Mouse (Mus musculus) adrenal gland (tissue): ENCODE data around the gene Fam229a.

ENCODE experiments used
- intact Hi-C: fragments of 180-260 bp; cut with DNase I; formaldehyde crosslinking; loops from one replicate; pipeline ENCODE4 v1.15.1; 2025
- long read RNA-seq, 2 experiments: library from polyadenylated mRNA; unstranded; transcript quantifications; one replicate each; pipeline ENCODE4 v2.0.0; 2020; ENCODE audit warnings: borderline replicate concordance in 1 of 2; ENCODE audit not compliant: insufficient replicate concordance in 1 of 2

Fam229a gene
- long read RNA-seq, experiment 1: 0 reads
- long read RNA-seq, experiment 2: 0 reads

DNA sequence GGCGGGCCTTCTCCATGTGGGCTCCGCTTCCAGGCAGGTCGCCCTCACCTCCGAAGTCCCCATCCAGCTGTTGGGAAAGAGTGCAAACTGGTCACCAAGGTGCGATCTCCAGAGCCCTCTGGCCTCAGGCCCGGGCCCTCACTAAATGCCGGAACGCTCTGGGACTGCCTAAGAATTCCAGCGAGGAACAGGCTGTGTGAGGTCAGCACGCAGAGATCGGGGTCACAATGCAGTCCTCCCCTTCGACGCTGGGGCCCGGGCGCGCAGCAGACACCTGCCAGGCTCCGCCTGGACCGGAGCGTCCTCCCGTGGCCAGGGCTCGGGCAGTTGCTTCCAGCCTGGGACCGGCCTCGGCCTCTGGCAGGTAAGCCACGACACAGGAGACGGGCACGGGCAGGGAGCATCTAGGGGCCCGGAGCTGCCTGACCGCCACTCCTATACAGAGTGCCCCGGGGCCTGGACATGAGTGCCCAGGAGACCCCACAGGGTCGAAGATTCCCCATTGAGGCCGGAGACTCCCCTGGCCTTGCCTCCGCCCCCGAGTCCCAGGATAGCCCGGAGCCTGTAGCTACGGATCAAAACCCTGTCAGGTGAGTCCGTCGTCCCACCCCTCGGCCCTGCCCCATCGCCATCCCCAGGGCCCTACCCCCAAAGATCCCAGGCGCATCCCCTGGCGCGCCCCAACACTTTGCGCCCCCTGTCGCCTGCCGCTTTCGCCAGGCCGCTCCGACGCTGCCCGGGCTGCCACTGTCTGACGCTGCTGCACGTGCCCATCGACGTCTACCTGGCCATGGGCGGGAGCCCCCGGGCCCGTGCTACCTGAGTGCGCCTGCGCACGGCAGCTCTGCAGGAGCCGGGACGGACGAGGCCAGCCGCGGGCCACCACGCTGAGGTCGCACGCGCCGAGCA lies at the start of gene Fam229a, which contains the start of gene Tssk3:
Fam229a (plus strand) TSS at position 219 of the 909 bp plus-strand sequence.
Tssk3 (minus strand) TSS at position 51 of the 909 bp plus-strand sequence.
- intact Hi-C loops: no loop called here

DNA sequence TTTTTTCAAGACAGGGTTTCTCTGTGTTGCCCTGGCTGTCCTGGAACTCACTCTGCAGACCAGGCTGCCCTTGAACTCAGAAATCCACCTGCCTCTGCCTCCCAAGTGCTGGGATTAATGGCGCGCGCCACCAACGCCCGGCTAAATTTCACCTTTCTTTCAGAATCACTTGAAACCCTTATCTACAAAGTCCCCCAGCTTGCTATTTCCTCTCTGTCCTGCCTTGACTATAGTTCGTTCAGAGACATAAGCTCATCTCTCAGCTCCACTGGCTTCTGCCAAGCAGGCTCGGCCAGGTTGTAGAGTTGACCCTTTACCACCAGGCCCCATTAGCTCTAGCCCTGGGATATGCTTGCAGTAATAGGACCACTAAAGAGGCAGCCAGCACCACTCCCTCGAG lies 43.6 kb upstream of the Fam229a start:
- intact Hi-C loops: no loop called here

DNA sequence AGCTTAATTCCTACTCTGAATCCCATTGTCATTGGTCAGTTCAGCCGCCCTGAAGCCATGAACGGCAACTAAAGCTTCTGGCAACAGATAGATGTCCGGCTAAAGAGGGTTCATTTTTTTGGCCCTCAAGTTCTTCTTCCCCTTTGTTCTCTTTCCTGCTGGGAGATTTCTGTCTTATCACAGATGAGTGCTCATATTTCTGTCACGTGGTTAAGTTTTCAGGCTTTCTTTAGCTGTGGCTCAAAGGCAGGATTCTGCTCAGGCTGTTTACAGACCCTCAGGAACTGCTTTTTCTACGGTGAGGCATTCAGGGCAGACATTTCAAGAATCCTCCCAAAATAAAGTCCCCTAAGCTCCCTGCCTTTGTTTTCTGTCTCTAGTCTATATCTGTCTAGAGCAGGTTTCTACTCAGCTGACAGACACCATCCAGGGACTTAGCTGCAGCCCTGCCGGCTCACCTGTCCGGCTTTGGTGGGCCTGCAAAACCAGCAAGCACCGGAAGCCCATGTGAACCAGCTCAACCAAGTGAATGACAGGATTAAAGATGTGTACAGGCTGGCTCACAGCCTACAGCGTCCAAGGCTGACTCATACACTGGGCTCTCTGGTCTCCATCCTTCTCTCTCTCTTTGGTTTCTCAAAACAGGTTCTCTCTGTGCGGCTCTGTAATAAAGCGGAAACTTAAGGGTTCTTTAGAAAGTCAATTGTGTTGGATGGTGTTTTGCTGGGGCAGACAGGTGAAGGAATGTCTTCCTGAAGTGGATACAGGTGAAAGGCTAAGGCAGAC lies 43.0 kb upstream of the Fam229a start:
- intact Hi-C loops: no loop called here

DNA sequence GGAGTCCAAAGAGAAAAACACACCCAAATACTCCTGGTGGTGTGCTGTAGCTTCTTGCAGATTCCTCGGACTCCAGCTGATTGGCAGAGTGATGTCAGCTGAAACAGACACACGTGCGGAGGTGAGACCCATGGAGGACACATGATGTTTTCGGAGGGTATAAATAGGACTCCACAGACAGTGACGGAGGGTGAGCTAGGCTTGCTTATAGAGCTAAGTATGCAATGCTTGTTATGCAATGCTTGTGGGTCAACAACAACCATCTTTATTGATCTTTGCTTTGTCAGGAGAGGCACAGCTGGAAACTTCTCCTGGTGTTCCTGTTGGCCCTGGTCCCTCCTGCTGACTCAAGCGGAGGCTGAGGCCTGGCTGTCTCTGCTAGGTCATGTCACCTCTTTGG lies 42.3 kb upstream of the Fam229a start:
- intact Hi-C loops: no loop called here

DNA sequence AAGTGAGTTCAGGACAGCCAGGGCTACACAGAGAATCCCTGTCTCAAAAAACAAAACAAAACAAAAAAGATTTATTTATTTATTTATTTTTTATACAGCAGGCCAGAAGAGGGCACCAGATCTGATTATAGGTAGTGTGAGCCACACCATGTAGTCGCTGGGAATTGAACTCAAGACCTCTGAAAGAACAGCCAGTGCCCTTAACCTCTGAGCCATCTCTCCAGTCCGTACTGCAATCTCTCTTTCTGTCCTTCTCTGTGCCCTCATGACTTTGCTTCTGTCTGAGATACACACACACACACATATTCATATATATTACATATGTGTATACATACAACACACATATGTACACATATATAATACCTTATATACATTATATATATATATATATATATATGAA lies 40.1 kb upstream of the Fam229a start:
- intact Hi-C loops: loop anchor here (10.0 kb wide), 1 partner anchor 316 kb away; the partner anchor contains the start of gene Fndc5

DNA sequence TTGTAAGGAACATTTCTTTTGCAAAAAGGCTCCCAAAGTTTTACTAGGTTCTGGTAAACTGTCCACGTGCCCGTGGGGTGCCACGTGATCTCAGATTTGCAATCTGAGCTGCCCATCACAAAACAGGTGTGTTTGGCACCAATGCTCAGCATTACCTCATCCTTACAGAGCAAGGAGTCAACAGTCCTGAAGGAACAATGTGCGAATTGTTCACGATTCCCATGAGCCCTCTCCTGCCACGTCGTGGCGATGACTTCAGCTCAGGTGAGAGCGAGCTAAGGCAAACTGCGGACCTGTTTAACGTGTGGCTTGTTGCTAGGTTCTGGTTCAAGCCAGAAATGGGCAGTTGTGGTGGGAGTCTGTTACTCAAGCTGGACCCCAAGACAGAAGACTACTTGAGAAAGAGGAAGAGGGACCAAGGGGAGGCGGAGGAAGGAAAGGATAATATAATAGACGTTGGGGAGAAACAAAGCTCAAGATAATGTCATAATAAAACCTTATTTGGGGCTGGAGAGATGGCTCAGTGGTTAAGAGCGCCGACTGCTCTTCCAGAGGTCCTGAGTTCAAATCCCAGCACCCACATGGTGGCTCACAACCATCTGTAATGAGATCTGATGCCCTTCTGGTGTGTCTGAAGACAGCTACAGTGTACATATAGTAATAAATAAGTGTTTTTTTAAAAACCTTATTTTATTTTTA lies 39.4 kb upstream of the Fam229a start:
- intact Hi-C loops: loop anchor here (10.0 kb wide), 1 partner anchor 317 kb away; the partner anchor contains the start of gene Fndc5

DNA sequence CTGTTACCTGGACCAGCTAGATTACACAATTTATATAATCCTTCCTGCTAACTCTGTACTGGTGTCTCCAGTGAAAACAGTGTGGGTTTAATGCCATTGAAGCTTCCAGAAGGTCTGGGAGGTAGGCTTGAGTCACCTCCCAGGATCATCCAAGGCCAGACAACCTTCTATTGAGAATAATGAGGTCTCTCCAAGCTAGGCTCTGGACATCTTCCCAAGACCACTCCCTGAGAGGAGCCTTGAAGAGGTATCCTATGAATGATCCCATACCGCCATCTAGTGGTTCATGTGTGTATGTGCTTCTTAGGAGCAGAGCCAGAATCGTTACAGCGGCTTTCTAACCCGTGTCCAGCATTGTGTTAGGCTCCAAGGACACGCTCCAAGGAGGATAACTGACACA lies 35.7 kb upstream of the Fam229a start:
- intact Hi-C loops: loop anchor here (2.0 to 10.0 kb wide), 2 partner anchors 104 to 320 kb away; partner anchors contain the start of gene Fndc5

DNA sequence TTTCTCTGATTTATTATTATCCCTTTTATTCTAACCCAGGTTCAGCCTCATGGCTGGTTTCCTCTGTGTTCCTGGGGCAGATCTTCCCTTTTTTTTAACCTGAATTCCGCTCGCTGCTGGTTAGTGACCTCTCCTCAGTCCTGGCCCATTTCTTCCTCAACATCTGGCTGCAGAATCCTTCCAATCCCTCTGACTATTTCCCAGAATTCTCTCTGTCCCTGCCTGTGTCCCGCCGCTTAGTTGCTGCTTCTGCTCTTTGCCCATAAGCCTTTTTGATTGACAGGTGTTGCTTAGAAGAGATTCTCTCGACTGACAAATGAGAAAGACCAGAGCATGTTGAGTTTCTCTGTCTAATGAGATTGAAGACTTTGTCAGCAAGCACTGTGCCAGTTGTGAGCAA lies 34.9 kb upstream of the Fam229a start:
- intact Hi-C loops: loop anchor here (10.0 kb wide), 1 partner anchor 321 kb away; the partner anchor contains the start of gene Fndc5

DNA sequence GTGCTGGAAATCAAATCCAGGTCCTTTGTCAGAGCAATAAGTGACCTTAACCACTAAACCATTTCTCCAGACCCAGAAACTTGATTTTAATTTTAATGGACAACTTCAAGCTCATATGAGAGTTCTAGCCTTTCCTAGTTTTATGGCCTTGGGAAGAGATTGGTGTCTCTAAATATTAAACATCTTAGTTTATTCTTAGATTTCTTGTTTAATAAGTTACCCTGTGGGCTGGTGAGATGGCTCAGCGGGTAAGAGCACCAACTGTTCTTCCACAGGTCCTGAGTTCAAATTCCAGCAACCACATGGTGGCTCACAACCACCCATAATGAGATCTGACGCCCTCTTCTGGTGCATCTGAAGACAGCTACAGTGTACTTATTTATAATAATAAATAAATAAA lies 33.7 kb upstream of the Fam229a start:
- intact Hi-C loops: loop anchor here (10.0 kb wide), 1 partner anchor 323 kb away; the partner anchor contains the start of gene Fndc5

DNA sequence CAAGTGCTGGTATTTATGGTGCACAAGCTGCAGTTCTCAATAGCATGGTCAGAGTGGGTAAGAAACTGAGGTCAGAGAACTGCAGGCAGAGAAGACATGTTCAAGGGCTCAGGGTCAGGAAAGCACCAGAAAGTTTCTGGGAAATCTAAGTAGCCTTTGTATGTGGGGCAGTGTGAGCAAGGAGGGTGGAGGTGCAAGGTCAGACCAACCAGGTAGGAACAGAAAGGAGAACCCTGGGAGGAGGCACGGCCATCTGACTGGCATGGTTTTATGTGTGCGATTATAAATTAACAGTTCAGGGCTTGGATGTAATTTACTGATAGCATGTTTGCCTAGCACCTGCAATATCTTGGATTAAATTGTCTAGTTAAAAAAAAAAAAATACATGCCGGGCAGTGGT lies 31.3 kb upstream of the Fam229a start:
- intact Hi-C loops: loop anchor here (10.0 kb wide), 1 partner anchor 325 kb away; the partner anchor contains the start of gene Fndc5

DNA sequence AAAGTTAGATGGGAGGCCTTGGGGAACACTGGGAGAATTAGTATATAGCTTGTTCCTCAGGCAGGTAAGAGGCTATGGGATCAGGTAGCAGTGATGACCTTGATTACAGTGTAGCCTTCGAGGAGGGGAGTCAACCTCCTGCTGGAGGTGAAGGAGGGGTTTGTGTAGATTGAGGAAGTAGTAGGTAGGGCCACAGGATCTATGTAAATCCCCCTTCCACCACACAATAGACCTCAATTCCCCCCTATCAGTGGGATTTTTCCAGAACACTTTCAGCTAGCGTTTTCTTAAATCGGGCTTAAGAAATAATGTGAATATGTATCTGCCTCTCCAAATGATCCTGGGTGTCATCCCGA lies 30.2 kb upstream of the Fam229a start:
- intact Hi-C loops: no loop called here

DNA sequence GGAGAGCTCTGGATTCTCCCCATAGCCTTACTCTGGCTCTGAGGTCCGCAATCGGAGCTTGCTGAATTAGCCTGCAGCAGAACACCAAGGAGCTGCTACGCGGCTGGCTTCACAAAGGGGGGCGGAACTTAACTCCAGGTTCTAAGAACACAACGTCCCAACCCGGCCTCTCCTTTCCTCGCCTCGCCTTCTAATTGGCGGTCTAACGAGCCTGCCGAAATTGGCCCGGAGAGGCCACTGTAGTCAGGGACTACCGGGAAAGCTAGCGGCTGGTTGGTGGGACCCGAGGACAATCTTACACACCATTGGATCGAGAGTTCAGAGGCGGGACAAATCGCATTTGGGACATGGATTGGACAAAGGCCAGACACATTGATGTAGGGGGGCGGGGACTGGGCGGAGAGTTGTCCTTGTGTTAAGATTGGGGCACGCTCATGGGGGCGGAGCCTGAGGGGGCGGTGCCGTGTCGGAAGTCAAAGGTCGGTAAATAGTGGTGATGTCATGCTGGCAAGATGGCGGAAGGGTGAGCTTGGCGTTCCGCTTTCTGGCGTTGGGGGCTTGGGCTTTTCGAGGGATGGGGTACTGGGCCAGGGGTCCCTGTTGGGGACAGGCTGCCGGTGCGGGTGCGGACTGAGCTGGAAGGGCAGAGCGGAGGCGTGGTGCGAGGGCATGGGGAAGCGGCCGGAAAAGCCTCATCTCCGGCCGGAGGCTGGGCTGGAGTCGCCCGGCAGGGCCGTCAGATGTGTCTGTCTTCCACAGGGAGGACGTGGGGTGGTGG lies 29.6 kb upstream of the Fam229a start, which contains the start of gene Bsdc1:
Bsdc1 (plus strand) TSS at position 399 of the 778 bp plus-strand sequence.
- intact Hi-C loops: no loop called here

DNA sequence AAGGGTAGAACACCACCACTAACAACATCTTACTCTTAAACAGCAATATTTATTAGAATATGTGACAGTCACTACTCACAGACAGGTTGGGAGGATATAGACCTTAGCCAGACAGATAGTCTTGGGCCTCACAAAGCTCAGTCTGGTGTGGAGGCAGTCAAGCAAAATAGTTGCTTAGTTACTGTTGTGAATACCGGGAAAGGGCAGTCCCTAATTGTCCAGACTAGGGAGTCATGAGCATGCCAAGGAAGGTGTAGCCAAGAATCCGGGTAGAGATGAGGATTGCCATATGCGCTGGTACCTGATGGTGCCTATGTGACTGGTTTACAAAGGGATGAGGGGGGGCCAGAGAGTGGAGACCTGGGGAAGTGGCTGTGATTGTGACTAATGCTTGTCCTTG lies 28.9 kb upstream of the Fam229a start:
- intact Hi-C loops: no loop called here

DNA sequence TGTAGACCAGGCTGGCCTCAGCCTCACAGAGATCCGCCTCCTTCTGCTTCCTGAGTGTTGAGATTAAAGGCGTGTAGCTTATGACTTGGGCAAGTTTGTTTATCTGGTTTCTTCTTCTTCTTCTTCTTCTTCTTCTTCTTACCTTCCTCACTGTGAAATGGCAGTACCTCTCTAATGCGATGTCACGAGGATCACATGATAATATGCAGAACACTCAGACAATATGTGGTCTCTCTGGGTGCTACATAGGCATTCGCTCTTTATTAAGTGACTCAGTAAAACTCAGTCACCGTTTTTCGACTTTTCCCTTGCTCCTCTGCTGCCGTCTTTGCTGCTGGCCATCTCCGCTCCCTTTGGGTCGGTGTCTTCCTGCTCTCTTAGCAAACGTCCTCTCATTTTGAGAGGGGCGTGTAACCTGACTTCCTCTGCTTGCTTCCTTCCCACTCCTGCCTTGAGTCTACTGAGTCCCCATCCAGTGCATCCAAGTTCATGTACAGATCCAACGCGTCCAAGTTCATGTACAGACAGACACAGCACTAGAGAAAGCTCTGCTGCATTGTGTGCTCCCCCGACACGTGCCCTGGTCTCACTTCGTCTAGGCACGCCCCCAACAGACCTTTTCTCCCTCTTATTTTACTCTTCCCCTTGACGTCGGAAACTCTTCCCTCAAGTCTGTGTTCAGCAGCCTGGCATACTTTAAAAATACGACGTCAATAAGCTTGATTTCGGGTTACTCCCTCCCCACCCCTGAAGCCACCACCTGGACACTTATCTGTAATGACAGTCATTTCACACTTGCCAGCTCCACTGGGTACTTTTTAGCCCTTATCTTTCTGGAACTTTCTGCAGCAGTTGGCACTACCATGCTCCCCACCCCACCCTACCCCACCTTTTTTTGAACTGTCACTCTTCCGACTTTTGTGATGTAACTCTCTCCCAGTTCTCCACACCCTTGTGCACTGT lies 27.6 kb upstream of the Fam229a start:
- intact Hi-C loops: no loop called here

DNA sequence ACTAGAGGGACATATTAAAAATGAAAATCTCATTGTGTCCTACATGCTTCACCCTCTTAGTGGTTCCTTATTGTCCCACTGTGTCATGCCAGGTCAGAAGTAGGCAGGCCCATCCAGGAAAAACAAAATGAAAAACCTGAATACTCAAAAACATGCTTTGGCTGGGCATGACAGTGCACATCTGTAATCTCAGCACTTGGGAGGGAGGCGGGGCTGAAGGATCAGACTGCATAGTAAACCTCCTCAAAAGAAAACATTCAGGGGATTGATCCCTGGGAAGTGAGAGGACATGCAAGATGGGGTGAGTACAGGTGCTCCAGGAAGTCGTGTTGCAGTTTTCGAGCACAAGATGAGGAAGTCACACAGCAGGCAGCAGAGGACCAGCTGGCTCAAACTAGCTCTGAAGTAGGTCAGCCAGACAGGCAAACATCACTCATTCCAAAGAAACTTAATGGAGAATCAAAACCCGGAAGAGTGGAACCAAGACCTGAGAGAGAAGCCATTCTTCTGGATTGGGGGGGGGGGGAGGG lies 26.6 kb upstream of the Fam229a start:
- intact Hi-C loops: no loop called here

DNA sequence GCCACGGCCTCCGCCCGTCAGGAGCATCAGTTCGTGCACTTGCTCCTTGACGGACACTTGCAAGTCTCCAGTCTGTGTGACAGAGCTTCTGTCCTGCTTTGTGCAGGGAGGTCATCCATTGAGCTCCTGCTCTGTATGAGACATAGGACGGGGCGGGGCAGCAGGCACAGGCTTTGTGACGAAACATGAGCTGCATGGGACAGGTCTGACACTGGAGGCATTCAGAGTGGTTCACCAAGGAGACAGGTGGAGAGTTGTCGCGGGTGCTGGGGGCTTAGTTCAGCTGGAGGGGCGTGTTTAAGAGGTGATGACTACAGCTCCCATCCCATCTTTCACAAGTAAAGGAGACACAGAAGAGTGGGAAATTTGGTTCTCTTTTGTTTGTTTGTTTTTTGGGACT lies 14.9 kb upstream of the Fam229a start:
- intact Hi-C loops: loop anchor here (5.0 kb wide), 1 partner anchor 51 kb away; no protein-coding TSS in a partner anchor

DNA sequence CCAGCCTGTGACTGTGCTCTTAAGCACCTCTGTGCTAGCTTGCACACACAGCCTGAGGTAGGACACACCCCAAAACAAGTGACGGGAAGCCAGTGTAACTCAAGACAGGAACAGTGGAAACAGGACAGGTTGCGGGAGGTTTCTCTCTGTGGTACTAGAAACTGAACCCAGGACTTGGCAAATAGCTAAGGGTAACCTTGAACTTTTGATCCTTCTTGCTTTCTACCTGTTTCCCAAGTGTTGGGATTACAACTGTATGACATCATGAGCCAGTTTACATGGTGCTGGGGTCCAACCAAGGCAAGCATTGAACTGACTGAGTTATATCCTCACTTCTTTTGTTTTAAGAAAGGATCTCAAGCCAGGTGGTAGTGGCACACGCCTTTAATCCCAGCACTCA lies 11.1 kb upstream of the Fam229a start:
- intact Hi-C loops: loop anchor here (5.0 kb wide), 1 partner anchor 47 kb away; no protein-coding TSS in a partner anchor

DNA sequence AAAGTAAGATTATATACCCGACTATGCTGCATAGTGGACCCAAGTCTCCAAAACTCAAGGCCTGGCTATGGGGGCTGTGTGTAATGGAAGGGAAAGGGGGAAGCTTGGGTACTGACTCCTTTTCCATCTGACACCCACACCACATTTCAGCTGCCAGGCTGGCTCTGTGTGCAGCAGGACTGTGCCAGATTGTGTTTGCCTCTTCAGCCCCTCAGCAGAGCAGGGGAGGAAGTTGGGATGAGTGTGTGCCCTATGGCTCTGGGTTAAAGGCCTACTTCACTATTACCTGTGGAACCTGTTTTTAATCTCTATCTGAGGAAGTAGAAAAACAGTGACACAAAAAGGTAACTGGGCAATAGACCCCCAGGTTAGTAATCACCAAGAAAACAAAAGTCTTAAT lies 9.9 kb upstream of the Fam229a start:
- intact Hi-C loops: no loop called here

DNA sequence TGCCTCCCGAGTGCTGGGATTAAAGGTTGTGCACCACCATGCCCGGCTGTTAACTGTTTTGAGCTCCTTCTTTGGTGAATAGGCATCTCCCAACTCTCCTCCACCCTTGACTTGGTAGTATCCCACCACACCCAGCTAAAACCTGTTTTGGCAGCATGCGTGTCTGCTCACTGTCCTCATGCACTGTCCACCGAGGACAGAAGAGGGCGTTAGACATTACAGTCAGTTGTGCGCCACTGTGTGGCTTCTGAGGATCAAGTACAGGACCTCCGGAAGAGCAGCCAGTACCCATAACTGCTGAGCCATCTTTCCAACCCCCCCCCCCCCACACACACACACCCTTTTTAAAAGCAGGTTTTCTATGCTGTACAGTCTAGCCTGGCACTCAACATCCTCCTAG lies 3.7 kb downstream of the Fam229a start:
- intact Hi-C loops: loop anchor here (5.0 kb wide), 1 partner anchor 48 kb away; the partner anchor contains the start of gene Hdac1
